Mouse (Mus musculus): ENCODE data around the gene Sult2b1. TPM values are rescaled to one million over a fixed set of nuclear protein-coding genes. Genes with fewer than 3 reads are reported as not detected.
A peak's percentile ranks its signal among the peaks of the same experiment; 100 is the strongest.

Gene Sult2b1
- polyA plus RNA-seq, 1 experiment from 2014 or later: 7.9 TPM

DNA sequence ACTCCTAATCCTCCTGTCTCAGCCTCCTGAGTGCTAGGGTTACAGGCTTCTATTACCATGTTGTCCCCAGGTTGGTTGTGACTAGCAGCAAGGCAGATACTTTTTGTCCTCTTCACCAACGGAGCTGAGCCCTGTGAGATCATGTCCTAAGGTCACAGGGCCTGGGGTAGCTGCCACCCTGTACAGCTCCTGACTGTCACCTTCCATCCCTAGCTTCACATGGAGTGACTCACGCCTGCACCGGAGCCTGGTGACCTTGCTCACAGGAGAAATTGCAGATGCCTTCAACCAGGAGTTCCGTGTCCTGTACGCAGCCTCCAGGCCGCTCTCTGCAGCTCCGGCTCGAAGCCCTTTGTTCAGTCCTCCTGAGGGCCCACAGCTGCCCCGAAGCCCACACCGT, 58.0 kb downstream of the Sult2b1 start:
- Histone ChIP-seq H3K27ac (ENCODE audit: low read length) (no peak overlapping the region), H3K36me3 (ENCODE audit: control insufficient read depth, insufficient read depth, low read length) (peaks cover 24% of the 10 kb centered on the region), H3K4me3 (ENCODE audit: low read length) (no peak overlapping the region), H3K4me2 (ENCODE audit: low read depth, low read length) (no peak overlapping the region), H3K4me1 (replicated peaks; ENCODE audit: control insufficient read depth, insufficient read depth, low read length) (no peaks in the 10 kb centered on the region), H3K9ac (ENCODE audit: low read length) (no peak overlapping the region), H3K27me3 (ENCODE audit: control insufficient read depth, insufficient read depth, low read depth, low read length) (no peaks in the 10 kb centered on the region), H3K9me3 (ENCODE audit: control insufficient read depth, low read length) (no peaks in the 10 kb centered on the region)
- WGBS: 89% methylated on average over 10 of the region's 10 CpGs
- ATAC-seq (ENCODE audit: low read depth): no peak

DNA sequence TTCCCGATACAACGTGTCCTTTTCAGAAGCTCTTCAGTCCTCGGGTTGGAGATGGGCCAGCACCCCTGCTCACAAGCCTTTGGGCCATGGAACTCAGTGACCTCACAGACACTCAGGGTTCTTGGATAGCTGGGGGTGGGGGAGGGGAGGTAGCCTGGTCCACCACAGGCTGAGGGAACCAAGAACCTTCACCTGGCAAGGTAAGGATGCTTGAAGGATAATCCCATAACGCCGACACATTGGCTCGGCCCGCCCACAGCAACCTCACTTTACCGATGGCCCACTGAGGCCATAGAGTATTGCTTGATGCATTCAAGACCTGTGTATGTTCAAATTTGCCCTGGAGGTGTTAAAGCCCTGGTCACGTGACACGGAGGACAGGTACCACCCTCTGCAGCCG, 58.8 kb downstream of the Sult2b1 start, which contains the start of gene Spaca4:
Gene Spaca4, minus strand, starts transcription at position 101 of the 400 bp plus-strand sequence.
- Histone ChIP-seq H3K27ac (ENCODE audit: low read length) (no peak within 1 kb of the TSS), H3K9me3 (ENCODE audit: control insufficient read depth, low read length) (no peaks in the 10 kb centered on the region), H3K9ac (ENCODE audit: low read length) (no peak within 1 kb of the TSS), H3K4me3 (ENCODE audit: low read length) (no peak within 1 kb of the TSS), H3K4me2 (ENCODE audit: low read depth, low read length) (no peak within 1 kb of the TSS), H3K4me1 (replicated peaks; ENCODE audit: control insufficient read depth, insufficient read depth, low read length) (no peaks in the 10 kb centered on the region), H3K27me3 (ENCODE audit: control insufficient read depth, insufficient read depth, low read depth, low read length) (no peaks in the 10 kb centered on the region), H3K36me3 (ENCODE audit: control insufficient read depth, insufficient read depth, low read length) (peaks cover 30% of the 10 kb centered on the region)
- WGBS: 88% methylated on average over 11 of the region's 11 CpGs
- ATAC-seq (ENCODE audit: low read depth): no peak

- no peak overlapping the region for H3K4me2 ChIP-seq (ENCODE audit: low read depth, low read length)
- no peaks in the 10 kb centered on the region for H3K4me1 ChIP-seq (replicated peaks; ENCODE audit: control insufficient read depth, insufficient read depth, low read length)
- no peaks in the 10 kb centered on the region for H3K27me3 ChIP-seq (ENCODE audit: control insufficient read depth, insufficient read depth, low read depth, low read length)
- peaks cover 34% of the 10 kb centered on the region for H3K36me3 ChIP-seq (ENCODE audit: control insufficient read depth, insufficient read depth, low read length)
- no peak for ATAC-seq (ENCODE audit: low read depth)
- no peaks in the 10 kb centered on the region for H3K9me3 ChIP-seq (ENCODE audit: control insufficient read depth, low read length)
- WGBS: 84% methylated on average over 9 of the region's 9 CpGs
- H3K4me3 ChIP-seq (ENCODE audit: low read length): no peak overlapping the region
- H3K9ac ChIP-seq (ENCODE audit: low read length): no peak overlapping the region
- no peak overlapping the region for H3K27ac ChIP-seq (ENCODE audit: low read length)
Observed at GRCm38 (mm10) chr7:45725151-45725550, 59.3 kb downstream of the Sult2b1 start.

- no peak for ATAC-seq (ENCODE audit: low read depth)
- H3K27me3 ChIP-seq (ENCODE audit: control insufficient read depth, insufficient read depth, low read depth, low read length): no peaks in the 10 kb centered on the region
- WGBS: 88% methylated on average over 14 of the region's 14 CpGs
- H3K36me3 ChIP-seq (ENCODE audit: control insufficient read depth, insufficient read depth, low read length): peaks cover 41% of the 10 kb centered on the region
- H3K4me3 ChIP-seq (ENCODE audit: low read length): no peak overlapping the region
- no peaks in the 10 kb centered on the region for H3K9me3 ChIP-seq (ENCODE audit: control insufficient read depth, low read length)
- no peak overlapping the region for H3K4me2 ChIP-seq (ENCODE audit: low read depth, low read length)
- H3K9ac ChIP-seq (ENCODE audit: low read length): no peak overlapping the region
- H3K27ac ChIP-seq (ENCODE audit: low read length): no peak overlapping the region
- H3K4me1 ChIP-seq (replicated peaks; ENCODE audit: control insufficient read depth, insufficient read depth, low read length): peaks cover 8% of the 10 kb centered on the region
Observed at GRCm38 (mm10) chr7:45723781-45724180, 60.7 kb downstream of the Sult2b1 start.

DNA sequence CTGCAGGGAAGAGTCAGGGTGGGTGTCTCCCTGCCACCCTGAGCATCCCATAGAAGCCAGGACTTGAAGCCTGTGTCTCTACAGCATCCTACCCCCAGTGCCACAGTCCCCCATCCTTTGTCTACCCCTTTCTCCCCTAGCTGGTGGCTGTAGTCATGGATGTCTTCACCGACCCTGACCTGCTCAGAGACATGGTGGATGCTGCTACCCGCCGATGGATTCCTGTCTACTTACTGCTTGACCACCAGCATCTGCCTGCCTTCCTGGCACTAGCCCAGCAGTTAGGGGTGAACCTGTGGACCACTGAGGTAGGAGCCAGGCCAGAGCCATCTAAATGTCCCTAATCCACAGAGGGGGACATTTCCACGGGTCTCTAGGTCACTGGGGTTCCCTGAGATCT, 61.2 kb downstream of the Sult2b1 start:
- no peak for ATAC-seq (ENCODE audit: low read depth)
- H3K4me2 ChIP-seq (ENCODE audit: low read depth, low read length): no peak overlapping the region
- H3K27ac ChIP-seq (ENCODE audit: low read length): no peak overlapping the region
- WGBS: 82% methylated on average over 4 of the region's 4 CpGs
- peaks cover 40% of the 10 kb centered on the region for H3K36me3 ChIP-seq (ENCODE audit: control insufficient read depth, insufficient read depth, low read length)
- H3K4me1 ChIP-seq (replicated peaks; ENCODE audit: control insufficient read depth, insufficient read depth, low read length): peaks cover 8% of the 10 kb centered on the region
- H3K27me3 ChIP-seq (ENCODE audit: control insufficient read depth, insufficient read depth, low read depth, low read length): no peaks in the 10 kb centered on the region
- no peaks in the 10 kb centered on the region for H3K9me3 ChIP-seq (ENCODE audit: control insufficient read depth, low read length)
- no peak overlapping the region for H3K4me3 ChIP-seq (ENCODE audit: low read length)
- H3K9ac ChIP-seq (ENCODE audit: low read length): no peak overlapping the region

DNA sequence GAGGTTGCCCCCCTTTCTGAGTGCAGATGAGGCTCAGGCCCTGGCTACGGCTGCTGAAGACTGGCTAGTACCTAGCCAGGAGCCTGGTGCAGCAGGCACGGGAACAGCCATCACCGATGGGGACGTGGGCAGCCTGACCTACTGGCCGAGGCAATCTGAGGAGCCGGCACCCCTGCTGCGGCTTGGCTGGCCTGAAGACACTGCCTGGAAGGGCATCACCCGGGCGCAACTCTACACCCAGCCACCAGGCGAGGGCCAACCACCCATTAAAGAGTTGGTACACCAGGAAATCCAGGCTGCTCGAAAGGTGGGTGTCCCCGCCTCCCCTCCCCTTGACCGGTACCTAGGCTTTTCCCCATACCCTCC, 62.1 kb downstream of the Sult2b1 start:
- Histone ChIP-seq H3K9me3 (ENCODE audit: control insufficient read depth, low read length) (no peaks in the 10 kb centered on the region), H3K9ac (ENCODE audit: low read length) (0 out of 2 replicates have a peak overlapping the region, but pooled peaks have one; percentile 14), H3K36me3 (ENCODE audit: control insufficient read depth, insufficient read depth, low read length) (peaks cover 40% of the 10 kb centered on the region), H3K27ac (ENCODE audit: low read length) (no peak overlapping the region), H3K27me3 (ENCODE audit: control insufficient read depth, insufficient read depth, low read depth, low read length) (no peaks in the 10 kb centered on the region), H3K4me1 (replicated peaks; ENCODE audit: control insufficient read depth, insufficient read depth, low read length) (peaks cover 8% of the 10 kb centered on the region), H3K4me3 (ENCODE audit: low read length) (no peak overlapping the region), H3K4me2 (ENCODE audit: low read depth, low read length) (no peak overlapping the region)
- WGBS: 76% methylated on average over 13 of the region's 13 CpGs
- no peak for ATAC-seq (ENCODE audit: low read depth)

GRCm38 (mm10) chr7:45721642-45722347, 62.7 kb downstream of the Sult2b1 start:
- Histone ChIP-seq H3K4me2 (ENCODE audit: low read depth, low read length) (no peak overlapping the region), H3K27ac (ENCODE audit: low read length) (no peak overlapping the region), H3K9ac (ENCODE audit: low read length) (0 out of 2 replicates have a peak overlapping the region, but pooled peaks have one; percentile 14), H3K4me3 (ENCODE audit: low read length) (no peak overlapping the region), H3K4me1 (replicated peaks; ENCODE audit: control insufficient read depth, insufficient read depth, low read length) (peaks cover 12% of the 10 kb centered on the region), H3K9me3 (ENCODE audit: control insufficient read depth, low read length) (no peaks in the 10 kb centered on the region), H3K27me3 (ENCODE audit: control insufficient read depth, insufficient read depth, low read depth, low read length) (no peaks in the 10 kb centered on the region), H3K36me3 (ENCODE audit: control insufficient read depth, insufficient read depth, low read length) (peaks cover 40% of the 10 kb centered on the region)
- no peak for ATAC-seq (ENCODE audit: low read depth)
- 60% methylated on average over 13 of the region's 13 CpGs for WGBS

DNA sequence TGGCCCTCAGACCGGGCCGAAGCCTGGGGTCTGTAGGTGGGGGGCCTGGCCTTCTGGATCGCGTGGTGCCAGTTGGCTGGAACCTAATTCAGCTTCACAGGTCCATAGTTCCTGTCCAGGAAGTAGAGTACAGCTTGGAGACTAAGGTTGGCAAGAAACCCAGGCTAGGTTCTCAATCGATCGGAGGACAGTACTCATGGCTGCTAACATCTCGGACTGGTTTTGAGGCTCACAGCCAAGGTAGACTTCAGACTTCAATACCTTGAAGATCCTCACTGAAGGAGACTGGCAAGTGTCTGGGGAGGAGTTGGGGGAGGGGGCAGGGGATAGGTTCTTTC, 63.3 kb downstream of the Sult2b1 start:
- H3K27me3 ChIP-seq (ENCODE audit: control insufficient read depth, insufficient read depth, low read depth, low read length): no peaks in the 10 kb centered on the region
- peak overlapping the region; percentile 2; the same call in 1 of the 2 replicates for H3K27ac ChIP-seq (ENCODE audit: low read length)
- no peak overlapping the region for H3K4me3 ChIP-seq (ENCODE audit: low read length)
- H3K36me3 ChIP-seq (ENCODE audit: control insufficient read depth, insufficient read depth, low read length): peaks cover 37% of the 10 kb centered on the region
- no peaks in the 10 kb centered on the region for H3K9me3 ChIP-seq (ENCODE audit: control insufficient read depth, low read length)
- no peak overlapping the region for H3K4me2 ChIP-seq (ENCODE audit: low read depth, low read length)
- no peak overlapping the region for H3K9ac ChIP-seq (ENCODE audit: low read length)
- 73% methylated on average over 7 of the region's 7 CpGs for WGBS
- no peak for ATAC-seq (ENCODE audit: low read depth)
- peaks cover 16% of the 10 kb centered on the region for H3K4me1 ChIP-seq (replicated peaks; ENCODE audit: control insufficient read depth, insufficient read depth, low read length)

- no peak for ATAC-seq (ENCODE audit: low read depth)
- Histone ChIP-seq H3K9me3 (ENCODE audit: control insufficient read depth, low read length) (no peaks in the 10 kb centered on the region), H3K9ac (ENCODE audit: low read length) (no peak within 1 kb of the TSS), H3K4me3 (ENCODE audit: low read length) (no peak within 1 kb of the TSS), H3K27ac (ENCODE audit: low read length) (peak within 1 kb of the TSS; percentile 2; the same call in 1 of the 2 replicates), H3K4me2 (ENCODE audit: low read depth, low read length) (no peak within 1 kb of the TSS), H3K36me3 (ENCODE audit: control insufficient read depth, insufficient read depth, low read length) (peaks cover 35% of the 10 kb centered on the region), H3K27me3 (ENCODE audit: control insufficient read depth, insufficient read depth, low read depth, low read length) (no peaks in the 10 kb centered on the region), H3K4me1 (replicated peaks; ENCODE audit: control insufficient read depth, insufficient read depth, low read length) (peaks cover 22% of the 10 kb centered on the region)
- 68% methylated on average over 14 of the region's 14 CpGs for WGBS
Observed at GRCm38 (mm10) chr7:45720413-45721233, 63.8 kb downstream of the Sult2b1 start, which contains the start of gene Fam83e. TSS of gene Fam83e (plus strand) at chr7:45721212.

Data from lung, embryonic 16.5 days (tissue).